Mouse (Mus musculus) cerebellum, adult (tissue): Measurements from ENCODE around the gene Taf8.

Experiments used
- ATAC-seq: cut with Nextera tagmentation; 2 replicates; pipeline ENCODE4 v1.9.2; 2017; ENCODE audit warnings: mild to moderate bottlenecking, moderate library complexity, mixed read lengths; ENCODE audit not compliant: insufficient number of reproducible peaks, low FRiP score, low TSS enrichment

Gene Taf8

DNA sequence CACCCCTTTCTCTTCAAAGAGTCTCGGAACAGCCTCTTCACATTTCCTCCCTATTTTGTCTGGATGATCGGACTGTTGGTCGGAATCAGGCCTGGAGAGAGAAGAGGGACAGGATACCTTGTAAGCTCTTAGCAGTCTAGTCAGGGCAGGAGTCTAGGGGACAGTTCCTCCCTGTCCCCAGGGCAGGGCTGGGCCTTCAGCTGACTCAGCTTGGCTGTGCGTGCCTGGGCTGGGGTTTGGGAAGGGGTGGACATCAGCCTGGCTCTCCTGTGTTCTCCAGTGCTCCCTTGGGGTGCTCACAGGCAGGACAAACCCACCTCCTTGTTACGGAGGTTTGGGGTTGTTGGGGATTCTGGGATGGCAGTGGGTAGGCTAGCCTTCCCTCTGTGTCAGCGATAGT lies 63.5 kb downstream of the Taf8 start:
- no peak for ATAC-seq

DNA sequence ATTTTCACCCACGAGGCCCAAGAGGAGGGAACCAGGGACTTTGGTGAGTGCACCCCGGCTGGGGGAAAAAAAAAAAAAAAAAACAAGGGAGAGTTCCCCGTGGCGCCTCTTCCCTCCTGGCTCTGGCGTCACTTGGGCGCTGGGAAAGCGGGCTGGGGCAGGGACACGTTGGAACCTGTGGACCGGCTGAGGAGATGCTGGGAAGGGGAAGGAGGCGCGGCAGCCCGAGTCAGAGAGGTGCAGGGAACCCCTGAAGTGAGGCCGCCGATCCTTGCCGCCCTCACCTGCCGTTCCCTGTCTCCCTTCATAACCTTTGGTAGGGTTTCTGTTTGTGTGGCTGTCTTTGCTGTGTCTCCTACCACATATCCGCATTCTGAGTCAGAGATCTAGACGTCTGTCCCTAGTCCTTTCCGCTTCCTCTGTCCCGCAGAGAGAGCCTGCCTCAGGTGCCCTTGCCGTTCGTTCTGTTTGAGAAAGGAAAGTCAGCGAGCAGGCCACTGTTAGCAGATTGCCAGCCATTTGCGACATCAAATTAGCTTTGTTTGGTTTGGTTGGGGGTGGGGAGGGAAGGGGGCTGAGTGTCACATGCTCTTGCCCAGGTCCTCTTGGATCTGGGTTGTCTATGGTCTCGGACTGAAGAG lies 65.1 kb downstream of the Taf8 start, which contains the start of gene 1700001C19Rik:
1700001C19Rik (minus strand) TSS at position 470 of the 641 bp plus-strand sequence.
- ATAC-seq: no peak; the same call in 1 of the 2 replicates

DNA sequence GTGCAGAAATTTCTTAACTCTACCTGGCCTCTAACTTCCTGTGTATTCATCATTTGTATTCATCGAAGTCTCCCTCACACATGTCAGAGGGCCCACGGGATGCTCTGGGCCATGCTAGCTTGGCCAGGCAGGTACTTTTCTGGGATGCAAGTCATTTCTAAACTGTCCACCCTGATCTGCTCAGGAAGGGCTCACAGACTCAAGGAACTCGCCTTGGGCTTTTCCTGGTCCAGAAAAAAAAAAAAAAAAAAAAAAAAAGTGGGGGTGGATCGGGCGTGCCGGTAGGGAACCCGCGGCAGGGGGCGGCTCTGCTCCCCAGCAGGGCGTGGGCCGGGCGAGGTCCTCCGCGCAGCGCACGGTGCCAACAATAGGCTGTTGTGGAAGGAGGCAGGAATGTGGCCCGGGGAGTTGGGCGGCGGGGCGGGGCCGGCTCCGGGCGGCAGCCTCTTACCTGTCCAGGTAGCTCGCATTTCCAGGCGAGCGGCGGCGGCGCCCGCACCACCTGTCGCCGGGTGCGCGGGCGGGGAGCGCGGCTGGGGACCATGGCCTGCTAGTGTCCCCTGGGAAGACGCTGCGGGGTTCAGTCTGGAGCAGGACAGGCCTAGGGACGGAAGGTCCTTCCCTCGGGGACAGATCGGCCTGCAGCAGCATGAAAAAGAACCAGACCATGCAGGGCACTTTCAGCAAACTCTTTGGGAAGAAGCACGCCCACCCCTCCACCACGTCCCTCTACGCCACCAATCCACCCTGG lies 65.8 kb downstream of the Taf8 start, which contains the start of gene AI661453:
AI661453 (plus strand) TSS at position 460 of the 751 bp plus-strand sequence.
- ATAC-seq: no peak
